Mouse (Mus musculus) megakaryocyte, embryonic 14.5 days (primary cell): Measurements from ENCODE around the gene Ptbp1. TPM values are rescaled to one million over a fixed set of nuclear protein-coding genes. Genes with fewer than 3 reads are reported as not detected.
A peak's percentile ranks its signal among the peaks of the same experiment; 100 is the strongest.

Source experiments
- H3K27me3 ChIP-seq: replicated peaks from 2 replicates; pipeline ENCODE3; 2012; ENCODE audit warnings: inconsistent platforms
- H3K36me3 ChIP-seq: replicated peaks from 2 replicates; pipeline ENCODE3; 2012; ENCODE audit warnings: low read length, inconsistent platforms, mixed read lengths
- H3K4me1 ChIP-seq: 2 replicates; pipeline ENCODE4 v1.6.1; 2012; ENCODE audit warnings: inconsistent platforms
- H3K4me3 ChIP-seq: replicated peaks from 2 replicates; pipeline ENCODE3; 2012; ENCODE audit warnings: moderate library complexity, mild to moderate bottlenecking, inconsistent platforms
- H3K9me3 ChIP-seq: 2 replicates; pipeline ENCODE4 v1.6.1; 2012; ENCODE audit warnings: inconsistent platforms
- FLI1 ChIP-seq: IDR thresholded peaks from 2 replicates; pipeline ENCODE4 v1.6.1; 2012; ENCODE audit warnings: low read length, inconsistent platforms, mixed read lengths
- GATA1 ChIP-seq: IDR thresholded peaks from 3 replicates; pipeline ENCODE4 v1.6.1; 2012; ENCODE audit warnings: mixed read lengths, low read length, inconsistent platforms, borderline replicate concordance
- polyA plus RNA-seq: library from polyadenylated mRNA; stranded (reverse); fragments of >175 nt; gene quantifications from 2 replicates; pipeline ENCODE4 v1.2.3, GENCODE M21; 2012; ENCODE audit warnings: low replicate concordance; ENCODE audit not compliant: insufficient read depth

The Ptbp1 gene
- polyA plus RNA-seq, 1 experiment, result 849 TPM

DNA sequence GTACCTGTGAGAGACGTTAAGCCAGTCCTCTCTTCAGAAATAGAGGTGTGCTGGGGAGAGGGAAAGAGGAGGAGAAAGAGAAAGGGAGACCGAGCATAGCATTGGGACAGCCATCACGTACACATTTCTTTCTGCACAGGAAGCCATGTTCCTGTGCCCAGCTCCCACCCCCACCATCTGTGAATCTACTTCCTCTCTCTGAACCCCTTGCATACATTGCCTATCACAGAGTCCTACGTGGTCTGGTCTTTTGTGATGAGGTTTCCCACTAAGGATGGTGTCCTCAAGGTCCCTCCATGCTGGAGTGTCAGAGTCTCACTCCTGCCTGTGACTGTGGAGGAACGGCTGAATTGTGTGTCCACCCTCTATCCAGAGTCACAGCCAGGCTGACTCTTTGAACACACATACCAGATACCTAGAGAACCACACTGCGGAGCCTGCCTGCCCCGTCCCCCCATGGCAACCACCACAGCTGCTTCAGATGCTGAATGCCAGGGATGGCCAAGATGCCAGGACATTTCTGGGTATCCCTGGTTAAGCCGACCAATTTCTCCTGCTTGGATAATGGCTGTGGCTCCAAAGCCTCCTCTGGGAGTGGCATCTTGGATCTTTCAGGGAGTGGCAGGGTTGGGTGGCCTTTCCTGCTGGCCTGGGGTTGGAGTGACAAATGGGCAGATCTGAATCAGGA lies 4.1 kb upstream of the Ptbp1 start:
- H3K27me3 ChIP-seq, result no peaks in the 10 kb centered on the region
- H3K4me3 ChIP-seq, result peak overlapping the region; percentile 78
- peaks cover 59% of the 10 kb centered on the region for H3K4me1 ChIP-seq
- TF ChIP-seq GATA1 (no peak), FLI1 (no peak)
- H3K9me3 ChIP-seq, result no peaks in the 10 kb centered on the region
- H3K36me3 ChIP-seq, result peaks cover 2% of the 10 kb centered on the region

DNA sequence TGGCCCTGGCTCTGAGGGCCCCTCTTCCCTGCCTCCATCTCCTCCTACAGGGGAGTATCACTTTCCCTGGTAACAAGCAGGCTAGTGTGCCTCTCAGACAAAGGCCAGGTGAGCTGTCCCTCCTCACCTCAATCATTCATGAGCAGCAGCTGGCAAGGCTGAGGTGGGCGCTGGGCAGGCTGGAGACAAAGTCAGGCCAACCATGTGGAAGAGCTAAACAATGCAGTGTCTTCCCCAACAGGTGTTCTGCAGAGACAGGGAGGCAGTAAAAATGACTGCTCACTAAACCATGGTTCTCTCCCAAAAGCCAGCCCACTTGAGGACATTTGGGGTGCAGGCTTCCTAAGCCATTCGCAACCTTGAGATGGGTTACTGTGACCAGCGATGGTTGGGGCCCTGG lies 2.6 kb upstream of the Ptbp1 start:
- TF ChIP-seq GATA1 (no peak), FLI1 (no peak)
- H3K27me3 ChIP-seq, result no peaks in the 10 kb centered on the region
- no peaks in the 10 kb centered on the region for H3K9me3 ChIP-seq
- H3K36me3 ChIP-seq, result peaks cover 10% of the 10 kb centered on the region
- H3K4me3 ChIP-seq, result peak overlapping the region; percentile 98
- H3K4me1 ChIP-seq, result peaks cover 56% of the 10 kb centered on the region

DNA sequence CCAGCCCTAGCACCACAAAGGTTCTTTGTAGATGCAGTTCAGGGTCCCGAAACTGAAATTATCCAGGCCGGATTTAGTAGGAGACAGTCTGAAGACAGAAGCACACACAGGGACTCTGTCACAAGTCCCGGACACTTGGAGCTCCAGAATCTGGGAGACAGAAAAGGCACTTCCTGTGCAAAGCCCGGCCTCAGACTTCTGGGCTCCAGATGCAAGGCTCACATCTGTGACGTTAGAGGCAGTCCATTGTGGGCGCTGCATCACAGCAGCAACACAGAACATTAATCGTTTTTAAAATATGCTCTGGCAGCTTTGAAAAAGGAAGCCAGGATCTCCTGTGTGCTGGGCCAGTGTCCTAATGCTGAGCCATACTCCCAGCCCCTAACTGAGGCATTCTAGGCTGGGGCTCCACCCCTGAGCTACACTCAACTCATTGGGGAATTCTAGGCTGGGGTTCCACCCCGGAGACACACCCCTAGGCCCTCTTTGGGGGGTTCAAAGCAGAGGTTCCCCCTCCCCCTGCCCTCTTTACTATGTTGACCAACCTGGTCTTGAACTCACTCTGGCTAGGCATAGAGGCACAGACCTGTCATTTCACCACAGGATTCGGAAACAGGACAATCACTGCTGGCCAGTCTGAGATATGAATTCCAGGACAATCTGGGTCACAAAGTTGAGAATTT lies 2.0 kb upstream of the Ptbp1 start:
- H3K4me1 ChIP-seq, result peaks cover 59% of the 10 kb centered on the region
- TF ChIP-seq GATA1, result no peak
- no peak for TF ChIP-seq FLI1
- no peaks in the 10 kb centered on the region for H3K9me3 ChIP-seq
- H3K4me3 ChIP-seq, result peak overlapping the region; percentile 98
- H3K27me3 ChIP-seq, result no peaks in the 10 kb centered on the region
- peaks cover 15% of the 10 kb centered on the region for H3K36me3 ChIP-seq

DNA sequence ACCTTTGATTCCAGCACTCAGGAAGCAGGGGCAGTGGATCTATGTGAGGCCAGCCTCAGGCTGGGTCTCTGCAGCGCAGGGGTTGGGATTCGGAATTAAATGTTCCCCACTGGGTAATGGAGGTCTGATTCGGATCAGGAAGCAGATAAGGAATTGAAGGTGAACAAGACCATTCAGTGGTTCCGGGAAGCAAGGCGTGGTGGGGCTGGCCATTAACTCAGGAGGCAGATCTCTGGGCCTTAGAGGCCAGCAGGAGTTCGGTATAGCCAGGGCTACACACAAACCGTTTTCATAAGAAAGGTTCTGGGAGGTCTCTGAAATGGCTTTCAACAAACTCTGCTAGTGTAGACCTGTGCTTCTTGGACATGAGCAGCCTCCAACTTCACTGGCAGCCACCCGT lies 1.4 kb upstream of the Ptbp1 start:
- Histone ChIP-seq H3K27me3 (no peaks in the 10 kb centered on the region), H3K36me3 (peaks cover 21% of the 10 kb centered on the region), H3K4me1 (peaks cover 65% of the 10 kb centered on the region), H3K9me3 (no peaks in the 10 kb centered on the region), H3K4me3 (peak overlapping the region; percentile 98)
- TF ChIP-seq GATA1 (no peak), FLI1 (no peak)

DNA sequence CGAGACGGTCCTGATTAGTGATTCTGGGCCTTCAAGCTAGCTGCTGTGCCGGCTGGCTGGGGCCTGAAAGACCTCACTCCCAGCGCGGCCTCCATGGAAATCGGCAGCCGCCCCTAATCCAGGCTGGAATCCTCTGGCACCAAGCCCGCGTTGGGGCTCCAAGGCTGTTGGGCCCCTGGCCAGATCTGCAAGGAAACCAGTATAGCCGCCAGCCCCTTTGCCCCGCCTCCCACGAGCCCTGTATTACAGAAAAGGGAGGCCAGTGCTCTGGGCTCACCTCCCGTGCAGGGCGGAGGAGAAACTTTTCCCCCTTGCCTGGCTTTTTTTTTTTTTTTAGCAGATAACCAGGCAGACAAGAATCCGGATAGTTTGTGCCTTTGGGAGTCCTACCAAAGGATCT lies 835 bp upstream of the Ptbp1 start:
- H3K4me1 ChIP-seq, result peaks cover 71% of the 10 kb centered on the region
- no peaks in the 10 kb centered on the region for H3K27me3 ChIP-seq
- H3K9me3 ChIP-seq, result no peaks in the 10 kb centered on the region
- peak overlapping the region; percentile 98 for H3K4me3 ChIP-seq
- no peak for TF ChIP-seq FLI1
- TF ChIP-seq GATA1, result no peak
- peaks cover 27% of the 10 kb centered on the region for H3K36me3 ChIP-seq

DNA sequence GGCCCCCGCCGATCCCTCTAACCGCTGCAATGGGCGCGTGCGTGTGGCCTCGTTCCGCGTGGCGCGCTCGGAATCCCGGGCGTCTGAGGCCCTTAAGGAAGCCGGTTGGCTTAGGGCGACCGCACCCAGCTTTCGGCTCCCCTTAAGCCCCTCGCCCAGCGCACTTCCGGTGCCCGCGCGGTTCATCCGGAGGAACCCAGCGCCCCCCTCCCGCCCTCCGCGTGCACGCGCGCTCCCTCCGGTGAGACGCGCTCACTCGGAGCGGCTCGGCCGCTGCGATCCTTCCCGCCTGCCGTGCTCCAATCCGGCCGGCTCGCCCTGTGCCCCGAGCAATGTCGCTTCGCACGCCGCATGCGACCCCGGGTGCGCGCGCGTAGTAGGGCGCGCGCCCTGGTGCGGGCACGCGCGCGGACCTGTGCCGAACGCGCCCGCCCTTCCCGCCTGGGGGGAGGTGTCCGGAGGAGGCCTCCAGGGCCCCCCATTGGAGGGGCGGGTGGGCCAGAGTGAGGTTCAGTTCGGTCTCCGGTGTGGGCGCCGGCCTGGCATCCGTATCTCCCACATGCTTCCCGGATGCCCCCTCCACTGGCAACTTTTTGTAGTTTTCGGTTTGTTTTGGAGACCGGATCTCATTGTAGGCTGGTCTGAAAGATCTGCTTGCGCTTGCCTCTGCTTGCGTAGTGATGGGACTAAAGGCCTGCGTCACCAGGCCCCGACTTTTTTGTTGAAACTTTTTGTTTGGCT lies 744 bp downstream of the Ptbp1 start:
- Histone ChIP-seq H3K9me3 (no peaks in the 10 kb centered on the region), H3K27me3 (no peaks in the 10 kb centered on the region), H3K4me3 (peak overlapping the region; percentile 98), H3K36me3 (peaks cover 43% of the 10 kb centered on the region), H3K4me1 (peaks cover 72% of the 10 kb centered on the region)
- no peak for TF ChIP-seq FLI1
- no peak for TF ChIP-seq GATA1

DNA sequence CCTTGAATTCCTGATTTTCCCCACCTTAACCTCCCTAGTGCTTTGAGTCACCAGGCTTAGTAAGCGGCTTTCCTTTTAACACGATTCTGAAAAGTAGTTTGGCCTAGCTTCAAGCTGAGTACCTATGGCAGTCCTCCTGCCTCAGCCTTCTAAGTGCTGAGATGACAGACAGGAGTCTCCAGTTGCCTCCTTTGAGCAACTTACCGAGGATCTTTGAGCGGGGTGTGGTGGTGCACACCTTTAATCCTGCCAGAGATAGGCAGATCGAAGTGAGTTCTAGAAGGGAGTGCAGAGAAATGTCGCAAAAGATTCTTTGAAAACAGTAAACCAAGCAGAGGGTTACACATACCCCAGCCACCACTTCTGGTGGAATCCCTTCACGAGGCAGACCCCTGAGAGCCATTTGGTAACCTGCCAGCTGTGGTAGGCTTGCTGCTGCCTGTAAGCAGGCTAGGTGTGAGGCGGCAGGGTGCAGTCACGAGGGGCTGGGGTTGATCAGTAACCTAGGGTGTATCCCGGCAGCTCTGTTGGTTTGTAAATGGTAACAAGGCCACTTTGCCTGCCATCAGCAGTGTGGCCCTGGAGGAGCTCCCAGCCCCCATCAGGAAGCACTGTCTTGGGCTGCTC lies 1.4 kb downstream of the Ptbp1 start:
- H3K36me3 ChIP-seq, result peaks cover 50% of the 10 kb centered on the region
- TF ChIP-seq GATA1 (no peak), FLI1 (no peak)
- peaks cover 72% of the 10 kb centered on the region for H3K4me1 ChIP-seq
- H3K9me3 ChIP-seq, result no peaks in the 10 kb centered on the region
- H3K27me3 ChIP-seq, result no peaks in the 10 kb centered on the region
- H3K4me3 ChIP-seq, result peak overlapping the region; percentile 98

DNA sequence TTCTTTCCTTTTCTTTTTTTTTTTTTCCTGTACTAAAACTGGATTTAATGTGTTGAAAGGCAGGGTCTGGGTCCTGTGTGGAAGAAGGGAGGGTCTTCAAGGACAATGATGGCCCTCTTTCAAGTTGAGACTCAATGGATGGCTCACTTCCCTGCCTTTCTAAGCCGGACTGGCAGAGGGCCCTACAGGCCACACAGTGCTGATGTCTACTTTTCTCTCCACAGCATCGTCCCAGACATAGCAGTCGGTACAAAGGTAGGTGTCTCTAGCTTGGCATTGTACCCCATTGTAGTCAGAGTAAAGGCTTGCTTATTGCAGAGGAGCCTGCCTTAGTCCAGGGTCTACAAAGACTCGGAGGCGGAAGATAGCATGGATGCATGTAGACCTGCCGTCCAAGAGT lies 2.1 kb downstream of the Ptbp1 start:
- Histone ChIP-seq H3K4me1 (peaks cover 72% of the 10 kb centered on the region), H3K36me3 (peaks cover 54% of the 10 kb centered on the region), H3K9me3 (no peaks in the 10 kb centered on the region), H3K27me3 (no peaks in the 10 kb centered on the region), H3K4me3 (peak overlapping the region; percentile 98)
- TF ChIP-seq FLI1, result no peak
- no peak for TF ChIP-seq GATA1

DNA sequence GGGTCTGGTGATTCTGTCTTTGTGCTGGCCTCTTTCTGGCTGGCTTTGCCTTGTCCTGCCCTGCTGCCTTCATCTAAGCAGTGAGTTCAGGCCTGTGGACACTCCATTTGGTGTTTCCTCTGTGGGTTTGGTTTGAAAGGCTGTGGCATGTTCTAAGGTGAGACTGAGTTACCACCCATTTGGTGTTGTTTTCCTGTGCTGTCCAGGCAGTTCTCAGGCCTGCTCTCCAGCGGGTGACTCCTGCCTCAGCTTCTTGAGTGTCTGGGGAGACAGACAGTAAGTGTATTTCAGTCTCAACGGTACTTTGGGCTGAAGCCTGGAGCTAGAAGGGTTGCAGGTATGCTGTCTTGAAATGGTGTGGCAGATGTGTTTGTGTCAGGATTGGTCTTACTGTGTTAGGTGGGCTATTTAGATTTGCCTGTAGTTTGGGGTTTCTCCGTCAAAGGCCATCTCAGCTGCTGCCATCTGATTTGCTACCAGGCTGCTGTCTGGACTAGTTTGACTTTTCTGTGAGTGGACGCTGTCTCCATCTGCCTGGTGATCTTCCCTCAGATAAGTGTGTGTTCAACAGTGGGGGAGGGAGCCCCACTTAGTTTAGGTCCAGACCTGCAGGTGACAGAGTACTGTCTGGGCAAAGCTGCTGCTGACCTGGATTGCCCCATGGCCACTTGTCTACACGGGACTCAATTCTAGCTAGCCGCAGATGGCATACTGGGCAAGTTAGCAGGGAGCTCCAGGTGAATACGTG lies 2.7 kb downstream of the Ptbp1 start:
- Histone ChIP-seq H3K4me3 (peak overlapping the region; percentile 98), H3K9me3 (no peaks in the 10 kb centered on the region), H3K27me3 (no peaks in the 10 kb centered on the region), H3K36me3 (peaks cover 60% of the 10 kb centered on the region), H3K4me1 (peaks cover 70% of the 10 kb centered on the region)
- no peak for TF ChIP-seq GATA1

DNA sequence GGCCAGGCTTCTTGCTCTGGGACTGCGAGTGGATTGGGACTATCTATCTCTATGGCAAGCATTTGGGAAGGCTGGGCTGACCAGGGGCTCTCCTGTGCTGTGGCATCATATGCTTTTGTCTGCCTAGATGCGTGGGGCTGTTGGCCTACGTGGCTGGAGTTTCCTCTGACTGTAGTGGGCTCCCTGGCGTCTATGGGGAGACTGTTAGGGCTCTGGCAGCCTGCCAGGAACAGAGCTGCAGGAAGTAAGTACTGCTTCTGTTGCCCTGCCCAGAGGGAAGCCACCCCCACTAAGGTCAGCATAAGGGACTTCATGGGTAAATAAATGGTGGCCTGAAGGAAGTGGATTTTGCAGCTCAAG lies 3.2 kb downstream of the Ptbp1 start:
- TF ChIP-seq FLI1 (no peak), GATA1 (no peak)
- H3K9me3 ChIP-seq, result no peaks in the 10 kb centered on the region
- H3K4me3 ChIP-seq, result peak overlapping the region; percentile 98
- peaks cover 65% of the 10 kb centered on the region for H3K36me3 ChIP-seq
- H3K4me1 ChIP-seq, result peaks cover 70% of the 10 kb centered on the region
- H3K27me3 ChIP-seq, result no peaks in the 10 kb centered on the region
